23 mouse cellular contexts compared by ENCODE assay signal in the genomic region with DNA sequence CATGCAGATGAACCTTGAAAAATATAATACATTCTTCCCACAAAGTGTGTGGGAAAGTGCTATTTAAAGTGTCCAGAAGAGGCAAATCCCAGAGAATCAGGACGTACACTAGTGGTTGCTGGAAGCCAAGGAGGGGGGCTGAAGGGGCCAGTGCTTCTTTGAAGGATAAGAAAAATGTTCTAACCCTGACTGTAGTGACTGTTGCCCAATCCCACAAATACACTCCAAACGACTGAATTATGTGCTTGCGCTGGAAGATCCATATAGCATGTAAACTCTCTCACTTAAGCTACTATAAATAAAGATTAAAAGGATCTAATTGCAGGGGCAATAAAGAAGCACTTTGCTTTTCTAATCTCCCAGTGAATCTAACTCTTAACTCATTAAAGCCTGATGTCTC. TPM values are rescaled to one million over a fixed set of nuclear protein-coding genes. Genes with fewer than 3 reads are reported as not detected.
DNase-seq lines count a peak whose midpoint lies in the region; ATAC-seq and TF ChIP-seq lines count a peak whose summit lies in the region.
"Had no signal": no experiment of that assay in that cellular context is flagged by ENCODE, and none has a peak within 500 bp of the region (broad histone marks: within the 10 kb centered on the region; RNA-seq: fewer than 3 reads in every experiment).

No protein-coding gene starts in this region.

- H3K4me2 ChIP-seq in kidney, embryonic 16.5 days (replicated peaks; ENCODE audit: low read depth, low read length), result no peak overlapping the region
- H3K4me2 ChIP-seq in lung, postnatal 0 days (replicated peaks; ENCODE audit: low read depth, low read length), result no peak overlapping the region
- H3K4me2 ChIP-seq in intestine, embryonic 16.5 days (ENCODE audit: low read depth, low read length), result no peak overlapping the region
- no peak overlapping the region for H3K4me2 ChIP-seq in liver, embryonic 12.5 days
- H3K4me2 ChIP-seq: embryonic facial prominence, embryonic 12.5 days; embryonic facial prominence, embryonic 15.5 days; heart, embryonic 11.5 days; hindbrain, embryonic 12.5 days had no signal

- H3K27me3 ChIP-seq in kidney, embryonic 16.5 days (ENCODE audit: insufficient read depth, low read length), result no peaks in the 10 kb centered on the region
- H3K27me3 ChIP-seq in lung, postnatal 0 days (replicated peaks; ENCODE audit: insufficient read depth, low read length), result no peaks in the 10 kb centered on the region
- H3K27me3 ChIP-seq in intestine, embryonic 16.5 days (replicated peaks; ENCODE audit: control insufficient read depth, insufficient read depth, low read length), result no peaks in the 10 kb centered on the region
- no peaks in the 10 kb centered on the region for H3K27me3 ChIP-seq in liver, embryonic 12.5 days (replicated peaks)
- H3K27me3 ChIP-seq: embryonic facial prominence, embryonic 12.5 days; embryonic facial prominence, embryonic 15.5 days; hindbrain, embryonic 12.5 days; Patski had no signal

- H3K27ac ChIP-seq in kidney, embryonic 16.5 days (ENCODE audit: low read length), result no peak overlapping the region
- H3K27ac ChIP-seq in lung, postnatal 0 days (ENCODE audit: low read length), result no peak overlapping the region
- H3K27ac ChIP-seq in intestine, embryonic 16.5 days (ENCODE audit: low read length), result peak overlapping the region; percentile 40; the same call in 1 of the 2 replicates
- 0 out of 2 replicates have a peak overlapping the region, but pooled peaks have one; percentile 12 for H3K27ac ChIP-seq in olfactory bulb, adult 2 months (ENCODE audit: insufficient read depth, low read depth, low read length)
- H3K27ac ChIP-seq in liver, embryonic 12.5 days, result no peak overlapping the region
- H3K27ac ChIP-seq: embryonic facial prominence, embryonic 12.5 days; embryonic facial prominence, embryonic 15.5 days; gastrocnemius, adult 2 months; hindbrain, embryonic 12.5 days had no signal

- no peak for TF ChIP-seq CTCF in lung, postnatal 0 days (IDR thresholded peaks at IDR 0.05)
- TF ChIP-seq CTCF in olfactory bulb, adult 2 months (IDR thresholded peaks at IDR 0.05; ENCODE audit: insufficient read depth, low read depth, low read length), result no peak

- peak; percentile 27; the same call in 1 of the 2 replicates for TF ChIP-seq EP300 in lung, postnatal 0 days (IDR thresholded peaks at IDR 0.05)

- no peak overlapping the region for H3K4me3 ChIP-seq in kidney, embryonic 16.5 days (ENCODE audit: low read length)
- no peak overlapping the region for H3K4me3 ChIP-seq in lung, postnatal 0 days (ENCODE audit: low read depth, low read length)
- no peak overlapping the region for H3K4me3 ChIP-seq in intestine, embryonic 16.5 days (ENCODE audit: low read length)
- no peak overlapping the region for H3K4me3 ChIP-seq in olfactory bulb, adult 2 months (ENCODE audit: insufficient read depth, low read depth, low read length)
- H3K4me3 ChIP-seq in liver, embryonic 12.5 days, result no peak overlapping the region
- H3K4me3 ChIP-seq: embryonic facial prominence, embryonic 12.5 days; embryonic facial prominence, embryonic 15.5 days; gastrocnemius, adult 2 months; hindbrain, embryonic 12.5 days had no signal

- peaks cover 4% of the 10 kb centered on the region; the same call in 1 of the 2 replicates for H3K4me1 ChIP-seq in kidney, embryonic 16.5 days (ENCODE audit: insufficient read depth, low read length)
- peaks cover 3% of the 10 kb centered on the region; the same call in 1 of the 2 replicates for H3K4me1 ChIP-seq in lung, postnatal 0 days (ENCODE audit: insufficient read depth, low read depth, low read length)
- peaks cover 18% of the 10 kb centered on the region for H3K4me1 ChIP-seq in intestine, embryonic 16.5 days (ENCODE audit: control insufficient read depth, insufficient read depth, low read length)
- H3K4me1 ChIP-seq in olfactory bulb, adult 2 months (ENCODE audit: control insufficient read depth, insufficient read depth, low read length), result peaks cover 9% of the 10 kb centered on the region
- H3K4me1 ChIP-seq in liver, embryonic 12.5 days, result peaks cover 51% of the 10 kb centered on the region
- H3K4me1 ChIP-seq: embryonic facial prominence, embryonic 12.5 days; hindbrain, embryonic 12.5 days had no signal

- 0 out of 2 replicates have a peak, but pooled peaks cover 7% of the 10 kb centered on the region for H3K36me3 ChIP-seq in kidney, embryonic 16.5 days (ENCODE audit: insufficient read depth, low read length)
- H3K36me3 ChIP-seq in lung, postnatal 0 days (ENCODE audit: insufficient read depth, low read length), result no peaks in the 10 kb centered on the region
- H3K36me3 ChIP-seq in intestine, embryonic 16.5 days (ENCODE audit: control insufficient read depth, insufficient read depth, low read length), result no peaks in the 10 kb centered on the region
- peaks cover 6% of the 10 kb centered on the region for H3K36me3 ChIP-seq in liver, embryonic 12.5 days

- ATAC-seq in kidney, embryonic 16.5 days (ENCODE audit: low FRiP score, low TSS enrichment), result peak; percentile 42; the same call in 1 of the 2 replicates
- ATAC-seq in lung, postnatal 0 days, result peak; percentile 65
- ATAC-seq in intestine, embryonic 16.5 days, result peak; percentile 43
- no peak for ATAC-seq in liver, embryonic 12.5 days
- ATAC-seq: forebrain, embryonic 14.5 days; forebrain, postnatal 0 days; Patski had no signal

- H3K9me3 ChIP-seq in kidney, embryonic 16.5 days (ENCODE audit: low read length), result no peaks in the 10 kb centered on the region
- H3K9me3 ChIP-seq in lung, postnatal 0 days (ENCODE audit: low read length), result no peaks in the 10 kb centered on the region
- H3K9me3 ChIP-seq in intestine, embryonic 16.5 days (ENCODE audit: control insufficient read depth, low read length), result no peaks in the 10 kb centered on the region
- no peaks in the 10 kb centered on the region for H3K9me3 ChIP-seq in liver, embryonic 12.5 days (replicated peaks)
- H3K9me3 ChIP-seq: embryonic facial prominence, embryonic 12.5 days; embryonic facial prominence, embryonic 15.5 days; hindbrain, embryonic 12.5 days had no signal

- no peak overlapping the region for H3K9ac ChIP-seq in kidney, embryonic 16.5 days (replicated peaks; ENCODE audit: low read length)
- no peak overlapping the region for H3K9ac ChIP-seq in lung, postnatal 0 days (replicated peaks; ENCODE audit: low read depth)
- H3K9ac ChIP-seq in intestine, embryonic 16.5 days (ENCODE audit: low read depth, low read length), result no peak overlapping the region
- no peak overlapping the region for H3K9ac ChIP-seq in liver, embryonic 12.5 days
- H3K9ac ChIP-seq: embryonic facial prominence, embryonic 12.5 days; embryonic facial prominence, embryonic 15.5 days; forebrain, postnatal 0 days; hindbrain, embryonic 12.5 days had no signal

- no peak for TF ChIP-seq POLR2A in olfactory bulb, adult 2 months (IDR thresholded peaks at IDR 0.05; ENCODE audit: insufficient read depth, low read depth, low read length)

- no peak for DNase-seq in kidney, postnatal 36 days
- DNase-seq in lung, postnatal 0 days (ENCODE audit: low spot score), result peak; percentile 58
- no peak for DNase-seq in lung, postnatal 36 days
- no peak for DNase-seq in thymus, postnatal 25 days
- DNase-seq: adrenal gland, postnatal 14 days; cerebellum, adult 11 months; cerebellum, adult 2 months; cerebellum, adult 9-11 months; cerebellum, postnatal 25 days; forebrain, postnatal 0 days; gastrocnemius, adult 2 months; gastrocnemius, postnatal 14 days; heart, adult 11 months had no signal

- 19% methylated on average over 3 of the region's 3 CpGs for WGBS in kidney, embryonic 16.5 days
- 31% methylated on average over 3 of the region's 3 CpGs for WGBS in lung, postnatal 0 days
- 40% methylated on average over 3 of the region's 3 CpGs for WGBS in intestine, embryonic 16.5 days
- WGBS in olfactory bulb, adult 2 months, result 13% methylated on average over 3 of the region's 3 CpGs
- 72% methylated on average over 3 of the region's 3 CpGs for WGBS in liver, embryonic 12.5 days (ENCODE audit: insufficient replicate concordance)

RNA-seq across cellular contexts. Expression of a gene that starts 14.2 kb away (rescaled TPM):
- 41.0 and 41.4 TPM in 2 replicates for polyA plus RNA-seq in kidney, embryonic 16.5 days (2015; fragmentation: Nextera tagmentation; extraction: Ambion mirVana)
- polyA plus RNA-seq in lung, postnatal 0 days (2015; fragmentation: Nextera tagmentation; extraction: Ambion mirVana), result 27.1 and 31.1 TPM in 2 replicates
- 32.5 and 33.2 TPM in 2 replicates for polyA plus RNA-seq in intestine, embryonic 16.5 days (2015; fragmentation: Nextera tagmentation; extraction: Ambion mirVana)
- polyA plus RNA-seq in olfactory bulb, adult 2 months (2012; ENCODE audit: insufficient read depth, insufficient read length, low replicate concordance, missing spikeins), result 62.6 and 277 TPM in 2 replicates
- polyA plus RNA-seq in liver, embryonic 12.5 days (2016; fragmentation: Nextera tagmentation; extraction: Ambion mirVana), result 18.1 and 20.1 TPM in 2 replicates

Comparison
In these comparisons a context has a peak if more than half of its experiments do, and no peak if none do; other contexts are left out.
1. H3K27ac ChIP-seq: peak in intestine, embryonic 16.5 days (single experiment) and olfactory bulb, adult 2 months (single experiment); none in kidney, embryonic 16.5 days (single experiment), lung, postnatal 0 days (single experiment) and liver, embryonic 12.5 days (single experiment).